Mouse (Mus musculus): ENCODE data around the gene Cbfa2t2. TPM values are rescaled to one million over a fixed set of nuclear protein-coding genes. Genes with fewer than 3 reads are reported as not detected.
A peak's percentile ranks its signal among the peaks of the same experiment; 100 is the strongest.
"Not testable (repeated sequence)": the region's sequence is repeated elsewhere in the genome, so short reads cannot be mapped to it uniquely, and the experiment has no call there.

The Cbfa2t2 gene
- total RNA-seq, 2 experiments from 2014 or later, result 2.9 to 8.5 TPM

GRCm38 (mm10) chr2:154459851-154460250, 23.6 kb downstream of the Cbfa2t2 start:
- no peak for ATAC-seq (replicated peaks; ENCODE audit: low FRiP score, poor library complexity, severe bottlenecking)

GRCm38 (mm10) chr2:154463621-154464198, 27.4 kb downstream of the Cbfa2t2 start:
- peak; percentile 58; the same call in 1 of the 2 replicates for ATAC-seq (replicated peaks; ENCODE audit: low FRiP score, poor library complexity, severe bottlenecking)

GRCm38 (mm10) chr2:154465914-154466335, 29.6 kb downstream of the Cbfa2t2 start:
- ATAC-seq (replicated peaks; ENCODE audit: low FRiP score, poor library complexity, severe bottlenecking), result no peak

GRCm38 (mm10) chr2:154467139-154467538, 30.9 kb downstream of the Cbfa2t2 start:
- no peak for ATAC-seq (replicated peaks; ENCODE audit: low FRiP score, poor library complexity, severe bottlenecking)

- ATAC-seq (replicated peaks; ENCODE audit: low FRiP score, poor library complexity, severe bottlenecking), result no peak
Measured at GRCm38 (mm10) chr2:154474251-154475061, 38.2 kb downstream of the Cbfa2t2 start.

GRCm38 (mm10) chr2:154475062-154475349, 38.7 kb downstream of the Cbfa2t2 start:
- ATAC-seq (replicated peaks; ENCODE audit: low FRiP score, poor library complexity, severe bottlenecking), result no peak

- ATAC-seq (replicated peaks; ENCODE audit: low FRiP score, poor library complexity, severe bottlenecking), result no peak
Measured at GRCm38 (mm10) chr2:154475861-154476260, 39.6 kb downstream of the Cbfa2t2 start.

- no peak for ATAC-seq (replicated peaks; ENCODE audit: low FRiP score, poor library complexity, severe bottlenecking)
Measured at GRCm38 (mm10) chr2:154477028-154477427, 40.7 kb downstream of the Cbfa2t2 start.

GRCm38 (mm10) chr2:154491788-154492187, 55.5 kb downstream of the Cbfa2t2 start:
- ATAC-seq (replicated peaks; ENCODE audit: low FRiP score, poor library complexity, severe bottlenecking), result no peak

GRCm38 (mm10) chr2:154493559-154493958, 57.3 kb downstream of the Cbfa2t2 start:
- not testable (repeated sequence) for ATAC-seq (replicated peaks; ENCODE audit: low FRiP score, poor library complexity, severe bottlenecking)

- no peak for ATAC-seq (replicated peaks; ENCODE audit: low FRiP score, poor library complexity, severe bottlenecking)
Measured at GRCm38 (mm10) chr2:154495021-154495420, 58.7 kb downstream of the Cbfa2t2 start.

- no peak for ATAC-seq (replicated peaks; ENCODE audit: low FRiP score, poor library complexity, severe bottlenecking)
Measured at GRCm38 (mm10) chr2:154498571-154498970, 62.3 kb downstream of the Cbfa2t2 start.

GRCm38 (mm10) chr2:154499717-154500247, 63.5 kb downstream of the Cbfa2t2 start:
- ATAC-seq (replicated peaks; ENCODE audit: low FRiP score, poor library complexity, severe bottlenecking), result no peak

GRCm38 (mm10) chr2:154500758-154501157, 64.5 kb downstream of the Cbfa2t2 start:
- no peak for ATAC-seq (replicated peaks; ENCODE audit: low FRiP score, poor library complexity, severe bottlenecking)

- no peak for ATAC-seq (replicated peaks; ENCODE audit: low FRiP score, poor library complexity, severe bottlenecking)
Measured at GRCm38 (mm10) chr2:154507076-154507475, 70.8 kb downstream of the Cbfa2t2 start.

GRCm38 (mm10) chr2:154507566-154508283, 71.4 kb downstream of the Cbfa2t2 start:
- ATAC-seq (replicated peaks; ENCODE audit: low FRiP score, poor library complexity, severe bottlenecking), result peak; percentile 88

GRCm38 (mm10) chr2:154508450-154508849, 72.2 kb downstream of the Cbfa2t2 start:
- ATAC-seq (replicated peaks; ENCODE audit: low FRiP score, poor library complexity, severe bottlenecking), result no peak

GRCm38 (mm10) chr2:154510141-154510540, 73.9 kb downstream of the Cbfa2t2 start:
- ATAC-seq (replicated peaks; ENCODE audit: low FRiP score, poor library complexity, severe bottlenecking), result no peak

- ATAC-seq (replicated peaks; ENCODE audit: low FRiP score, poor library complexity, severe bottlenecking), result no peak
Measured at GRCm38 (mm10) chr2:154516944-154517343, 80.7 kb downstream of the Cbfa2t2 start.

- ATAC-seq (replicated peaks; ENCODE audit: low FRiP score, poor library complexity, severe bottlenecking), result no peak
Measured at GRCm38 (mm10) chr2:154517424-154517823, 81.1 kb downstream of the Cbfa2t2 start.

- no peak for ATAC-seq (replicated peaks; ENCODE audit: low FRiP score, poor library complexity, severe bottlenecking)
Measured at GRCm38 (mm10) chr2:154521449-154521848, 85.2 kb downstream of the Cbfa2t2 start.
